Mouse (Mus musculus): Measurements from ENCODE around the gene Hibadh.

GRCm38 (mm10) chr6:52539911-52540310, 100.3 kb downstream of the Hibadh start:
- TF ChIP-seq POLR2A (IDR thresholded peaks at IDR 0.05; ENCODE audit: low read depth, low read length) (no peak), CTCF (conservative IDR thresholded peaks at IDR 0.05; ENCODE audit: insufficient read depth, insufficient read length, low read depth, low read length) (no peak)
